Mouse (Mus musculus) heart, adult 9 months (tissue): ENCODE data around the gene Irf3.
A peak's percentile ranks its signal among the peaks of the same experiment; 100 is the strongest.

Source experiments
- DNase-seq, 2 experiments: peaks; one replicate each; pipeline ENCODE4 v3.0.0; 2022; ENCODE audit warnings: low spot score in 2 of 2

Irf3 gene

GRCm38 (mm10) chr7:44997231-44997939 lies at the start of gene Irf3:
TSS of gene Irf3 (plus strand) at chr7:44997648.
- peak; percentile 96 to 98 for DNase-seq

- DNase-seq: no peak
Observed at GRCm38 (mm10) chr7:44949922-44950321, 47.5 kb upstream of the Irf3 start.

GRCm38 (mm10) chr7:44951960-44952359 lies 45.5 kb upstream of the Irf3 start:
- peak; percentile 77 to 82 for DNase-seq

GRCm38 (mm10) chr7:44952611-44953306 lies 44.7 kb upstream of the Irf3 start:
- DNase-seq: peak; percentile 94 to 95

GRCm38 (mm10) chr7:44953561-44953960 lies 43.9 kb upstream of the Irf3 start:
- no peak for DNase-seq

GRCm38 (mm10) chr7:44954091-44954885 lies 43.2 kb upstream of the Irf3 start:
- DNase-seq: no peak

GRCm38 (mm10) chr7:44955628-44956027 lies 41.8 kb upstream of the Irf3 start:
- DNase-seq: no peak

- no peak for DNase-seq
Observed at GRCm38 (mm10) chr7:44956266-44956665, 41.2 kb upstream of the Irf3 start.

- DNase-seq: peak; percentile 69 to 75
Observed at GRCm38 (mm10) chr7:44957183-44957835, 40.1 kb upstream of the Irf3 start.

GRCm38 (mm10) chr7:44958208-44958607 lies 39.2 kb upstream of the Irf3 start:
- peak in 1 of 2 experiments; percentile 44 for DNase-seq

- DNase-seq: no peak
Observed at GRCm38 (mm10) chr7:44959281-44959680, 38.2 kb upstream of the Irf3 start.

GRCm38 (mm10) chr7:44959874-44960511 lies 37.5 kb upstream of the Irf3 start:
- DNase-seq: no peak

- no peak for DNase-seq
Observed at GRCm38 (mm10) chr7:44960512-44960910, 36.9 kb upstream of the Irf3 start.

- no peak for DNase-seq
Observed at GRCm38 (mm10) chr7:44962337-44962736, 35.1 kb upstream of the Irf3 start.

- no peak for DNase-seq
Observed at GRCm38 (mm10) chr7:44962831-44963230, 34.6 kb upstream of the Irf3 start.

- no peak for DNase-seq
Observed at GRCm38 (mm10) chr7:44964990-44965389, 32.5 kb upstream of the Irf3 start.

GRCm38 (mm10) chr7:44965975-44966374 lies 31.5 kb upstream of the Irf3 start:
- DNase-seq: no peak

- no peak for DNase-seq
Observed at GRCm38 (mm10) chr7:44966638-44967037, 30.8 kb upstream of the Irf3 start.

GRCm38 (mm10) chr7:44970231-44970691 lies 27.2 kb upstream of the Irf3 start:
- DNase-seq: peak; percentile 86 to 89

GRCm38 (mm10) chr7:44971142-44971541 lies 26.3 kb upstream of the Irf3 start:
- no peak for DNase-seq

- no peak for DNase-seq
Observed at GRCm38 (mm10) chr7:44973415-44974130, 23.9 kb upstream of the Irf3 start.
